Mouse (Mus musculus): Measurements from ENCODE around the gene Dscam. TPM values are rescaled to one million over a fixed set of nuclear protein-coding genes. Genes with fewer than 3 reads are reported as not detected.

The Dscam gene
- polyA plus RNA-seq (2012; rRNA removed): 0.01 TPM in 1 of 2 replicates, not detected in the other

DNA sequence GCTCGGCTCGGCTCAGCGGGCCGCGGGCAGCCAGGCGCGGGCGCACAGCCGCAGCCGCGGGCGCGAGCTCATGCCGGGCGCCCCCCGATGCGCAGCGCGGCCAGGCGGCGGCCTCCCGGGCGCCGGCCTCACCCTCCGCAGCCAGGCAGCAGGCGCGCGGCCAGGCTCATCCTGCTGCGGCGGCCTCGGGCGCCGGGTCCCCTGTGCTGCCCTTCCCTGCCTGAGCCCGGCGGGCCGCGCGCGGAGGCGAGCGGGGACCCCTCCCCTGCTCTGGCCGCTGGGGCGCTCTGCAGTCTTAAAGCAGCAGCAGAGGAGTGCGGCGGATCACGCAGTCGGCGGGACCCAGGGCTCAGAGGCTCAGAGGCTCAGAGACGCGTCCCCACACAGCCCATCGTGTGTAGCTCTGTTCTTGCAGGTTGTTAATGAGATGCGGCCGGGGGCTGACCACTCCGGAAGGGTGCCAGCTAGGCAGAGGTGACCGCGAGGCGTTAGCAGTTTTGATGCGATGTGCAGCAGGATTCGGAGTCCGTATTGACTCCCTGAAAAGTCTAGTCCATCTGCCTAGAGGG lies at the start of gene Dscam:
TSS of gene Dscam (minus strand) at position 240 of the 569 bp plus-strand sequence.

Other genes starting within 250 kb of the Dscam start
- 22.4 and 56.2 TPM in 2 replicates for gene Bace2, start 186.0 kb upstream of the Dscam start, polyA plus RNA-seq (2012; rRNA removed)